Mouse (Mus musculus) right cerebral cortex, adult 18-20 months (tissue): ENCODE measurements at regions not wholly inside any gene's neighbourhood (a gene's known extent, or its start where the extent isn't known, plus 50 kb on each side); places are given as distances from the start of the nearest gene placed in this dataset.
"Not testable (repeated sequence)": the region's sequence is repeated elsewhere in the genome, so short reads cannot be mapped to it uniquely, and the experiment has no call there.

Experiments used
- DNase-seq: peaks from one replicate; pipeline ENCODE4 v3.0.0; 2022; ENCODE audit warnings: mixed read lengths

GRCm38 (mm10) chr12:45590191-45590590 is 515.7 kb upstream of the Stxbp6 start:
- no peak for DNase-seq

GRCm38 (mm10) chr12:45585763-45586162 is 511.3 kb upstream of the Stxbp6 start:
- no peak for DNase-seq

GRCm38 (mm10) chr12:45563325-45564030 is 489.0 kb upstream of the Stxbp6 start:
- DNase-seq, result no peak

GRCm38 (mm10) chr12:45562637-45563220 is 488.2 kb upstream of the Stxbp6 start:
- DNase-seq, result no peak

- no peak for DNase-seq
These were observed 487.4 kb upstream of the Stxbp6 start for GRCm38 (mm10) chr12:45561889-45562288.

- DNase-seq, result no peak
These were observed 486.9 kb upstream of the Stxbp6 start for GRCm38 (mm10) chr12:45561362-45561761.

GRCm38 (mm10) chr12:45549906-45550305 is 475.4 kb upstream of the Stxbp6 start:
- not testable (repeated sequence) for DNase-seq

GRCm38 (mm10) chr12:45519554-45519953 is 445.0 kb upstream of the Stxbp6 start:
- no peak for DNase-seq

- no peak for DNase-seq
These were observed 439.9 kb upstream of the Stxbp6 start for GRCm38 (mm10) chr12:45514459-45514858.

- no peak for DNase-seq
These were observed 433.0 kb upstream of the Stxbp6 start for GRCm38 (mm10) chr12:45507400-45507982.

GRCm38 (mm10) chr12:45499834-45500233 is 425.3 kb upstream of the Stxbp6 start:
- no peak for DNase-seq

- no peak for DNase-seq
These were observed 423.7 kb upstream of the Stxbp6 start for GRCm38 (mm10) chr12:45498230-45498629.

GRCm38 (mm10) chr12:45489029-45489428 is 414.5 kb upstream of the Stxbp6 start:
- no peak for DNase-seq

GRCm38 (mm10) chr12:45476881-45477280 is 402.4 kb upstream of the Stxbp6 start:
- DNase-seq, result no peak

- peak; percentile 49 for DNase-seq
These were observed 393.6 kb upstream of the Stxbp6 start for GRCm38 (mm10) chr12:45468093-45468492.

- peak; percentile 77 for DNase-seq
These were observed 392.5 kb upstream of the Stxbp6 start for GRCm38 (mm10) chr12:45467058-45467457.

- DNase-seq, result peak; percentile 66
These were observed 391.6 kb upstream of the Stxbp6 start for GRCm38 (mm10) chr12:45466066-45466465.

- no peak for DNase-seq
These were observed 390.4 kb upstream of the Stxbp6 start for GRCm38 (mm10) chr12:45464952-45465351.

- DNase-seq, result not testable (repeated sequence)
These were observed 384.2 kb upstream of the Stxbp6 start for GRCm38 (mm10) chr12:45458746-45459145.

GRCm38 (mm10) chr12:45443512-45444190 is 369.1 kb upstream of the Stxbp6 start:
- peak; percentile 48 for DNase-seq

GRCm38 (mm10) chr12:45442474-45442873 is 368.0 kb upstream of the Stxbp6 start:
- no peak for DNase-seq

- no peak for DNase-seq
These were observed 365.2 kb upstream of the Stxbp6 start for GRCm38 (mm10) chr12:45439745-45440144.

GRCm38 (mm10) chr12:45437271-45437670 is 362.8 kb upstream of the Stxbp6 start:
- DNase-seq, result peak; percentile 17

- peak; percentile 41 for DNase-seq
These were observed 324.9 kb upstream of the Stxbp6 start for GRCm38 (mm10) chr12:45399436-45399835.
